Mouse (Mus musculus) midbrain, embryonic 15.5 days (tissue): ENCODE data around the gene Bahd1. TPM values are rescaled to one million over a fixed set of nuclear protein-coding genes. Genes with fewer than 3 reads are reported as not detected.
A peak's percentile ranks its signal among the peaks of the same experiment; 100 is the strongest.

Experiments
- ATAC-seq: fragments of 200-750 bp; cut with Nextera tagmentation; replicated peaks from 2 replicates; pipeline ENCODE4 v1.8.0; 2017; ENCODE audit warnings: moderate TSS enrichment
- H3K27ac ChIP-seq: fragments of 300-500 bp; sonication (generic); 2 replicates; pipeline ENCODE4 v1.5.1; 2015; ENCODE audit warnings: mild to moderate bottlenecking, inconsistent platforms
- H3K27me3 ChIP-seq: fragments of 300-500 bp; sonication (generic); replicated peaks from 2 replicates; pipeline ENCODE4 v1.6.1; 2015; ENCODE audit warnings: inconsistent platforms
- H3K36me3 ChIP-seq: fragments of 300-500 bp; sonication (generic); replicated peaks from 2 replicates; pipeline ENCODE4 v1.6.1; 2015; ENCODE audit warnings: inconsistent platforms
- H3K4me1 ChIP-seq: fragments of 300-500 bp; sonication (generic); 2 replicates; pipeline ENCODE4 v1.6.1; 2015; ENCODE audit warnings: inconsistent platforms
- H3K4me2 ChIP-seq: fragments of 300-500 bp; sonication (generic); 2 replicates; pipeline ENCODE4 v1.6.1; 2015; ENCODE audit warnings: inconsistent platforms, mild to moderate bottlenecking, moderate library complexity
- H3K4me3 ChIP-seq: fragments of 300-500 bp; sonication (generic); 2 replicates; pipeline ENCODE4 v1.5.1; 2015; ENCODE audit warnings: mild to moderate bottlenecking, inconsistent platforms
- H3K9ac ChIP-seq: fragments of 300-500 bp; sonication (generic); 2 replicates; pipeline ENCODE4 v1.6.1; 2015; ENCODE audit warnings: mild to moderate bottlenecking, inconsistent platforms
- H3K9me3 ChIP-seq: fragments of 300-500 bp; sonication (generic); 2 replicates; pipeline ENCODE4 v1.6.1; 2016; ENCODE audit warnings: inconsistent platforms
- WGBS: fragments of 180-500 bp; shearing (Covaris S2); methylation state at CpG from one replicate; pipeline ENCODE4 v1.1.7; 2015; ENCODE audit warnings: mixed read lengths; 5-methylcytosine and 5-hydroxymethylcytosine counted together
- polyA plus RNA-seq: library from polyadenylated mRNA; unstranded; fragments of >200 nt; fragmentation: Nextera tagmentation; extraction: Ambion mirVana; gene quantifications from 2 replicates; pipeline ENCODE4 v1.2.1, GENCODE M21; 2015

Gene Bahd1
- polyA plus RNA-seq: 8.4 and 8.8 TPM in 2 replicates

DNA sequence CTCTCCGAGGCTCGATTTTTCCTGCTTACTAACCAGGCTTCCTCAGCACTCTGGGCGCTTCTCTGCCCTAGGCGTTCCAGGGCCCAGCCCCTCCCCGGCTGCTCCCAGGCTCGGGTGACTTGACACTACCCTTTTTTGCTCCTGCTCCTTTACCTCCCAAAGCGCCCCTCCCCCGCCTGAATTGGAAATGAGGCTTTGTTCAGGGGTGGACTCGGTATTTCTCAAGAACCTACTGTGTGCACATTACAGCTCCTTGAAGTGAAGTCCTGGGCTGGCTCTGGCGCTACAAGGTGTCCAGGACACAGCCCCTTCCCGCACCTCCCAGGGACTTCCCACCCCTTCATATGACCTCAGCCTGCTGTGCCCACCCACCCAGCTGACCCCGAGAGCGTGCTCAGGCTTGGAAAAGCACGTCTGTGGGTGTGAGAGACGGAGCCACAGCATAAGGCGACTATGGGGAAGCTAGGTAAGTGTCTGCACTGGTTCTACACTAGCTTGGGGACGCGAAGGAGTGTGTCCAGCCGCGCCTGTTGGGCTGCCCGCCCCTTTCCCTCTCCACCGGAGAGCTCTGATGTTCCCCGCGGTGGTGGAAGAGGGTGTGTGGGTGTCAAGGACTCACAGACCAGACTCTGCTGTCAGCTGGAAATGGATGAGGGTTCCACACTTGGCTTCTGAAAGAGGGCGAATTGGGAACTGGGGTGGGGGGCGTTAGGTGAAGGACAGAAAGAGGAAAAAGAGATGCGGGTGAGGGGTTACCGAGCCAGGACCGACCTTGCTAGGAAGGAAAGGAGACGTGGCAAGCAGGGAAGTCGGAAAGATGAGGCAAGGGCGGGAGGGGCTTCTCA is at the start of gene Bahd1:
TSS of gene Bahd1 (plus strand) at position 397 of the 845 bp plus-strand sequence.
- peak within 1 kb of the TSS; percentile 42 for H3K9ac ChIP-seq
- peak; percentile 6 for ATAC-seq
- H3K27me3 ChIP-seq: peaks cover 45% of the 10 kb centered on the region
- peaks cover 55% of the 10 kb centered on the region for H3K4me1 ChIP-seq
- 1% methylated on average over 32 of the region's 32 CpGs for WGBS
- no peak within 1 kb of the TSS for H3K27ac ChIP-seq
- peak within 1 kb of the TSS; percentile 94 for H3K4me3 ChIP-seq
- peak within 1 kb of the TSS; percentile 96 for H3K4me2 ChIP-seq
- H3K9me3 ChIP-seq: no peaks in the 10 kb centered on the region
- H3K36me3 ChIP-seq: no peaks in the 10 kb centered on the region

DNA sequence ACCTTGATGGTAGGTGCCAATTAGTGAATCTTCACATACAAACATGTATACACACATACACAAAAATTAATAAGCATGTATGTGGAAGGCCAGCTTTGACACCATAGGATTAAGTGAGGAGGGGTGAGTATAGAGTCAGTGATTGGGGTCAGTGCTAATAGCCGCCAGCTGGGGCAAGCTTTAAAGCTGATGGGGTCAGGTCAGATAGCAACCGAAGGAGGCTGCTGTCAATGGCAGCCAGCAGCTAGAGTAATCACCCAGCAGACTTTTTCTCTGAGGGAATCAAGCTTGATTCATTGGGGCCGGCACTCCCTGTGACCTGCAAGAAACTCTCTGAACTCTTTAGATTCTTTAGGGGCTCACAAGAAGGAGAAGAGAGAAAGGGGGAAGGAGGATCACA is 48.4 kb upstream of the Bahd1 start:
- Histone ChIP-seq H3K9ac (no peak overlapping the region), H3K4me1 (no peaks in the 10 kb centered on the region), H3K27me3 (no peaks in the 10 kb centered on the region), H3K36me3 (no peaks in the 10 kb centered on the region), H3K27ac (no peak overlapping the region), H3K9me3 (no peaks in the 10 kb centered on the region), H3K4me3 (no peak overlapping the region), H3K4me2 (no peak overlapping the region)
- ATAC-seq: no peak
- WGBS: 25% methylated on average over 3 of the region's 3 CpGs

DNA sequence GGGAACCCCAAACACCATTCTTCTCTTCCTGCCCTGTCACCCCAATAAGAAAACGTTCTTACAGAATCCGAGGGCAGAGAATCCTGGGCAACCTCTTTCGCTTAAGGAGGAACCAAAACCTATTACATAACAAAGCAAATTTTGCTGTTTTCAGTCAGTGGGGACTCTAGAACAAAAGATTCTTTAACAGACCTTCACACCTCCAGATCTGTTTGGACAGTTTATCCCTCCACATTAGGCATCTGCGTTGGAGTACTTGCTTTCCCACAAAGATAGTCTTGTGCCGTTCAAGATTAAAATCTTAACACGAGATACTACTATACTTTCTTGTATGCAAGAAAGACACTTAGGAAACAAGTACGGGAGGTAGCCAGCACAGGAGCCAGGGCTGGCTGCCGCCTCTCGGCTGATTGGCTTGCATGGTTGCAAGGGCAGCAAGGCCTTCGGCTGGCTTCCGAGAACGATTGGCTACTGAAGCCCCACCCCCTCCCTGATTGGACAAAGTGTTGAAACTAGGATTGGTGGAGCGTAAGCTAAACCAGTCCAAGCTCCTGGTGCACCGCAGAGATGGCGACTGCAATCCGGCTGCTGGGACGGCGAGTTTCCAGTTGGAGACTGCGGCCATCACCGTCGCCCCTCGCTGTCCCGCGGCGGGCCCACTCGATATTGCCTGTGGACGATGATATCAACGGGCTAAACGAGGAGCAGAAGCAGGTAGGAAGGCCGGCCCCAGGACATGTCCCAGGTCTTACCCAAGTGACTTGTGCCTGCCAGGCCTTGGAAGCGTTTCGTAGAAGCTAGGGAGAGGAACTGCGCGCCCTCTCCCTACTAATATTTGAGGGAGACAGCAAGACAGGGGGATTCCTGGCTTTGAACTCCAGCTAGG is 38.5 kb upstream of the Bahd1 start, which contains the start of gene Ivd:
TSS of gene Ivd (plus strand) at position 501 of the 886 bp plus-strand sequence.
- H3K9ac ChIP-seq: peak within 1 kb of the TSS; percentile 68
- WGBS: under 1% methylated on average over 34 of the region's 34 CpGs

DNA sequence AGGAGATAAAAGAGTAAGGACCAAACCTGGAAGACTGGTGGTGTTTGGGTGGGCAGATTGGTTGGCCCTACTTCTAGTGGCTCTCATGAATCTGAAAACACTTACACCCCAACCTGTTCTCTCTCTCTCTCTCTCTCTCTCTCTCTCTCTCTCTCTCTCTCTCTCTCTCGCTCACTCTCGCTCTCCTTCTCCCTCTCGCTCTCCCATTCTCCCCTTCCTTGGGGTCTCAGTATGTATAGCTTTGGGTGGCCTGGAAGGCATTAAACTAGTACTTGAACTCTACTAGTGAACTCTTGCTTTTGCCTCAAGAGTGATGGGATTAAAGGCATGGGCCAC is 37.9 kb upstream of the Bahd1 start:
- WGBS: 20% methylated on average over 2 of the region's 3 CpGs
- no peaks in the 10 kb centered on the region for H3K27me3 ChIP-seq
- peak overlapping the region; percentile 83 for H3K4me3 ChIP-seq
- H3K4me1 ChIP-seq: peaks cover 17% of the 10 kb centered on the region
- H3K9me3 ChIP-seq: no peaks in the 10 kb centered on the region
- peak overlapping the region; percentile 68 for H3K9ac ChIP-seq
- H3K27ac ChIP-seq: peak overlapping the region; percentile 77
- peak overlapping the region; percentile 85 for H3K4me2 ChIP-seq
- no peaks in the 10 kb centered on the region for H3K36me3 ChIP-seq
- no peak for ATAC-seq

More for the DNA sequence above, 38.5 kb upstream of the Bahd1 start, which contains the start of gene Ivd:
- peak; percentile 100 for ATAC-seq
- peak within 1 kb of the TSS; percentile 85 for H3K4me2 ChIP-seq
- no peaks in the 10 kb centered on the region for H3K9me3 ChIP-seq
- H3K4me3 ChIP-seq: peak within 1 kb of the TSS; percentile 83
- H3K27ac ChIP-seq: peak within 1 kb of the TSS; percentile 77
- H3K27me3 ChIP-seq: no peaks in the 10 kb centered on the region
- H3K4me1 ChIP-seq: peaks cover 17% of the 10 kb centered on the region
- H3K36me3 ChIP-seq: no peaks in the 10 kb centered on the region

DNA sequence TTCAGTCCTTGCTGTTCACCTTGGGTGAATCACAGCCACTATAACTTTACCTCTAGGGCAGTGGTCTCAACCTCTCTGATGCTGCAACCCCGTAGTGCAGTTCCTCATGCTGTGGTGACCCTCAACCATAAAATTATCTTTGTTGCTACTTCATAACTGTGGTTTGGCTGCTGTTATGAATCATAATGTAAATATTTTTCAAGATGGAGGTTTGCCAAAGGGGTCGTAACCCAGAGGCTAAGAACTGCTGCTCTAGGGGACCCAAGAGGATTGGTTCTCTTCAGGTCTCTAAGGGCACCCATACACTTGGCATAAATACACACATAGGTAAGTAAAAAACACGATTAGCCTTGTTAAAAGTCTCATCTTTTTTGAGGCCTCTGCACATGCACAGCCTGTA is 29.6 kb upstream of the Bahd1 start:
- no peak overlapping the region for H3K4me3 ChIP-seq
- no peak for ATAC-seq
- H3K9ac ChIP-seq: no peak overlapping the region
- H3K27ac ChIP-seq: no peak overlapping the region
- 0 out of 2 replicates have a peak, but pooled peaks cover 7% of the 10 kb centered on the region for H3K36me3 ChIP-seq
- H3K4me2 ChIP-seq: no peak overlapping the region
- 95% methylated on average over 3 of the region's 3 CpGs for WGBS
- H3K9me3 ChIP-seq: no peaks in the 10 kb centered on the region
- H3K4me1 ChIP-seq: no peaks in the 10 kb centered on the region
- no peaks in the 10 kb centered on the region for H3K27me3 ChIP-seq

DNA sequence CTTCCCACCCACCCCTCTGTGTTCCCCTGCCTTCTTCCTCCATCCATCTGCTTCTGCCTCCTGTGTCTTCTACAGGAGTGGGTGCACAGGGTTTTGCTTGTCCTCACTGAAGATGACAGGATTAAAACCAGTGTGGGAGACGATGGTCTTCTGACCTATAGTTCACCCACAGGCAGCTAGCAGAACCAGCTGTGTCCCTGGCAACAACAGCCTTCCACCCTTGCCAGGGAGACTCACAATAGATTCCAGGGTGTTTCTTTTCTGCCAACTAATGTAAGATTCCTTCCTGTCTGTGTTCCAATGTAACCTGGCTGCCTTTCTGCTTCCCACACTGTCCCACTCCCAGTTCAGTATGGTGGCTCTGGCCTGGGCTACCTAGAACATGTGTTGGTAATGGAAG is 29.1 kb upstream of the Bahd1 start:
- H3K27ac ChIP-seq: no peak overlapping the region
- H3K4me2 ChIP-seq: no peak overlapping the region
- peaks cover 7% of the 10 kb centered on the region; the same call in 1 of the 2 replicates for H3K36me3 ChIP-seq
- no peaks in the 10 kb centered on the region for H3K9me3 ChIP-seq
- ATAC-seq: no peak
- no peak overlapping the region for H3K4me3 ChIP-seq
- no peaks in the 10 kb centered on the region for H3K27me3 ChIP-seq
- WGBS: 84% methylated on average over 1 of the region's 1 CpGs
- no peaks in the 10 kb centered on the region for H3K4me1 ChIP-seq
- no peak overlapping the region for H3K9ac ChIP-seq

DNA sequence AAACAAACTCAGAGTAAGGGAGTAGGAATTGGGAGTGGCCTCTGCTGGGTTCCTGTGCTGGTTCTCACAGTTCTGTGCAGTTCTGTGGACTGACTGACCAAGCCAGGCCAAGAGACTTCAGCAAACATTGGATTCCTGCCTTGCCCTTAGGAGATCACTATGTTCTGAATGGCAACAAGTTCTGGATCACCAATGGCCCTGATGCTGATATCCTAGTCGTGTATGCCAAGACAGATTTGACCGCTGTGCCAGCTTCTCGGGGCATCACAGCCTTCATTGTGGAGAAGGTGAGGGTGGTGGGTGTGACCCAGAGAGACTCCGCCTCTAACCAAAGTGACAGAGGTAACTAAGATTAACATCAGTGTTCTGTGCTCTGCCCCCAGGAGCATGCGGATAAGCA is 27.2 kb upstream of the Bahd1 start:
- Histone ChIP-seq H3K4me3 (no peak overlapping the region), H3K4me2 (no peak overlapping the region), H3K27ac (no peak overlapping the region), H3K27me3 (no peaks in the 10 kb centered on the region), H3K36me3 (peaks cover 7% of the 10 kb centered on the region; the same call in 1 of the 2 replicates), H3K4me1 (no peaks in the 10 kb centered on the region), H3K9me3 (no peaks in the 10 kb centered on the region), H3K9ac (no peak overlapping the region)
- WGBS: 98% methylated on average over 5 of the region's 5 CpGs
- ATAC-seq: no peak

DNA sequence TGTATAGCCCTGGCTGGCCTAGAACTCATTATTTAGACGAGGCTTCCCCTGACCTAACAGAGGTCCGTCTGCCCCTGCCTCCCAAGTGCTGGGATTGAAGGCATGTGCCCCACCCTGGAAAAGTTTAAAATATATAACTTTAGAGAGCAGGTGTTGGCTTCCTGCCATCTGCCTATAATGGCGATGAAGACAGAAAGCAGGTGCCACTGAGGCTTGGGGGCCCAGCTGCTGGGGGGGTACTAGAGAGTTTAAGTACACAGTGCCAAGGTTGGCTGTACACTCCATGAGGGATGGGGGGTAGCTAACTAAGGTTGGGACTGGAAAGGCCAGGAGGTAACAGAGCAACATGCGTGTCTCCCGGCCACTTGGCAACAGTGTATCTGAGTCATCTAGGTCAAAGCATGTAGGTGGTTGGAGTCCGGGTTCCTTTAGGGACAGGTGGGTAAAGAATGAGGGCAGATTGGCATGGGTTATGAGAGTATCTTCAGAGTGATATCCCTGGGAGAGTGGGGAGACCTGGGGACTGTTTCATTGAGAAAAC is 26.2 kb upstream of the Bahd1 start:
- peaks cover 7% of the 10 kb centered on the region; the same call in 1 of the 2 replicates for H3K36me3 ChIP-seq
- no peak overlapping the region for H3K9ac ChIP-seq
- no peak overlapping the region for H3K4me3 ChIP-seq
- H3K4me2 ChIP-seq: no peak overlapping the region
- no peaks in the 10 kb centered on the region for H3K9me3 ChIP-seq
- 92% methylated on average over 6 of the region's 6 CpGs for WGBS
- no peak for ATAC-seq
- H3K4me1 ChIP-seq: no peaks in the 10 kb centered on the region
- H3K27me3 ChIP-seq: no peaks in the 10 kb centered on the region
- H3K27ac ChIP-seq: no peak overlapping the region

DNA sequence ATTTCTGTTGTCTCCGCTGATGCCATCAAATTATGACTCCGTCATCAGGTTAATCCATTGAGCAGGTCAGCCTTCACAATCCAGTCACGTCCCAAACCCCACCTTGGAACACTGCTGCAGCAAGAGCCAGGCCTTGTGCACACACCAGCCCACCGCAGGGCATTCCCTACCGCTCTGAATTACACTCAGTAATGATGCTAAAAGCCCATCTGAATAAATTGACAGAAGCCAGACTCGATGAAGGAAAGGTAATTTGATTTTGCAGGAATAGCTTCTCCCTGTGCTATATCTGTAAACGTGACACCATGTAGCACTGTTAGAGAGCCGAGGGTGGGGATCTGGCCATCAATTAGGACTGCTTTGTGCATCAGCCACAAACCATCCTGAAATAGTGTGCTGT is 24.9 kb upstream of the Bahd1 start:
- no peak for ATAC-seq
- Histone ChIP-seq H3K9ac (no peak overlapping the region), H3K36me3 (peaks cover 7% of the 10 kb centered on the region; the same call in 1 of the 2 replicates), H3K4me3 (no peak overlapping the region), H3K4me1 (no peaks in the 10 kb centered on the region), H3K9me3 (no peaks in the 10 kb centered on the region), H3K27me3 (no peaks in the 10 kb centered on the region), H3K4me2 (no peak overlapping the region), H3K27ac (no peak overlapping the region)
- WGBS: 93% methylated on average over 8 of the region's 8 CpGs

DNA sequence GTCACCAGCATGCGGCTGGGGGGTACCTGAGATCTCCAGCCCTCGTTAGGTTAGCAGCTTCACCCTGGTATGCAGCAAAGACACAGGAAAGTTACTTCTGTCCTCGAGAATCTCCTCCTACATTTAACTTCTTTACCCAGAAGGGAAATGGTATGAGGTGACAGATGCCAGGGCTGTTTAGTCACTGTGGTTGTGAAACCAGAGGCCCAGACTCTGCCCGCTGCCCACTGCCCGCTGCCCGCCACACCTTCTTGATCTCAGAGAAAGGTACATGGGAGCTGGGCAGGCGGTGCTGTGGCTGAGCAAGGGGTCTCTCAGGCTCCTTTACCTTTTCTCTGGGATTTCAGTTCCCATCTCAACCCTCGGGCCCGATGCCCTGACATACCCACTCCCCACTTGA is 23.7 kb upstream of the Bahd1 start:
- Histone ChIP-seq H3K9me3 (no peaks in the 10 kb centered on the region), H3K27me3 (no peaks in the 10 kb centered on the region), H3K27ac (no peak overlapping the region), H3K9ac (no peak overlapping the region), H3K4me2 (no peak overlapping the region), H3K4me3 (no peak overlapping the region), H3K4me1 (no peaks in the 10 kb centered on the region), H3K36me3 (peaks cover 2% of the 10 kb centered on the region; the same call in 1 of the 2 replicates)
- 93% methylated on average over 9 of the region's 9 CpGs for WGBS
- ATAC-seq: no peak

DNA sequence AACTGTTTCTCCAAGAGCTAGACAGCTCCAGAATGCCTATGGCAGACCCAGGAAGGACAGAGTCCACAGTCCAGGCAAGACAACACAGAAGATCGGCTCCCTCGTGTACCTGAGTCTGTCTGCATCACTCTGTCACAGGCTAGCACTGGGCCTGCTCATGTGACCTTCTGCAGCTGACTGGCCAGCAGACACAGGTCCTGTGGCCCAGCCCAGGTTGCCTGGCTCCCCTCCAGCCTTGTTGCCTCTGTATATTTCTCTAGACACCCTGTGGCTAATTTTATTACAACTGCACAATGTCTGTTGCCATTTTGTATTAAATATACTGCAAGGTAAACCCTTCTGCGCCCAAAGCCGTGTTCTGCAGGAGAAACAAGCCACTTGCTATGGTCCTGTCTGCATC is 19.2 kb upstream of the Bahd1 start:
- no peaks in the 10 kb centered on the region for H3K9me3 ChIP-seq
- WGBS: 82% methylated on average over 4 of the region's 4 CpGs
- ATAC-seq: no peak

DNA sequence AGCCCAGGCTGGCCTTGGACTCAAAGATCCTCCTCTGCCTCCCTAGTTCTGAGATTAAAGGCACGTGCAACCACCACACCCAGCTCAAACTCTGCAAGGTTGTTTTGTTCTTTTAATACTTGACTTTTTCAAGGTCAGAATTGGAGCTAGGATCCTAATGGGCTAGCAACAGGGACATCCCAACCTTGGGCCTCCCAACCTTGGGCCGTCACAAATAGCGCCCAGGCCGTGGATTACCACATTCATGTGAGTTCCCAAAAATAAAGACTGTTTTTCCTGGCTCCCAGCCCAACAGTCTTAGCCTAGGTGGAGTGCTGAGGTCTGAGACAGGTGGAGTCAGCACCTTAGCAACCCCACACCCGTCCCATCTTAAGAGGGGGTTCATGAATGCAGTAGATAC is 18.2 kb upstream of the Bahd1 start:
- Histone ChIP-seq H3K27ac (no peak overlapping the region), H3K9me3 (no peaks in the 10 kb centered on the region), H3K27me3 (0 out of 2 replicates have a peak, but pooled peaks cover 6% of the 10 kb centered on the region), H3K4me3 (no peak overlapping the region), H3K9ac (no peak overlapping the region), H3K36me3 (no peaks in the 10 kb centered on the region), H3K4me2 (no peak overlapping the region), H3K4me1 (no peaks in the 10 kb centered on the region)
- no peak for ATAC-seq
- WGBS: 86% methylated on average over 5 of the region's 5 CpGs

More for the DNA sequence above, 19.2 kb upstream of the Bahd1 start:
- 0 out of 2 replicates have a peak, but pooled peaks cover 6% of the 10 kb centered on the region for H3K27me3 ChIP-seq
- H3K27ac ChIP-seq: no peak overlapping the region
- no peaks in the 10 kb centered on the region; the same call in 1 of the 2 replicates for H3K36me3 ChIP-seq
- no peak overlapping the region for H3K9ac ChIP-seq
- H3K4me2 ChIP-seq: no peak overlapping the region
- H3K4me1 ChIP-seq: no peaks in the 10 kb centered on the region
- no peak overlapping the region for H3K4me3 ChIP-seq
